Mouse (Mus musculus) neural tube, embryonic 12.5 days (tissue): Measurements from ENCODE around the gene H3f3b. TPM values are rescaled to one million over a fixed set of nuclear protein-coding genes. Genes with fewer than 3 reads are reported as not detected.

Source experiments
- ATAC-seq: fragments of 200-750 bp; cut with Nextera tagmentation; 2 replicates; pipeline ENCODE4 v1.8.0; 2017; ENCODE audit warnings: low read depth, mild to moderate bottlenecking, moderate TSS enrichment, moderate library complexity; ENCODE audit not compliant: low FRiP score
- H3K27ac ChIP-seq: fragments of 300-500 bp; sonication (generic); 2 replicates; pipeline ENCODE4 v1.5.1; 2016
- H3K27me3 ChIP-seq: fragments of 300-500 bp; sonication (generic); replicated peaks from 2 replicates; pipeline ENCODE4 v1.6.1; 2016; ENCODE audit warnings: mild to moderate bottlenecking
- H3K36me3 ChIP-seq: fragments of 300-500 bp; sonication (generic); 2 replicates; pipeline ENCODE4 v1.6.1; 2016; ENCODE audit warnings: mild to moderate bottlenecking
- H3K4me1 ChIP-seq: fragments of 300-500 bp; sonication (generic); 2 replicates; pipeline ENCODE4 v1.6.1; 2016
- H3K4me2 ChIP-seq: fragments of 300-500 bp; sonication (generic); replicated peaks from 2 replicates; pipeline ENCODE4 v1.6.1; 2016; ENCODE audit warnings: mild to moderate bottlenecking
- H3K4me3 ChIP-seq: fragments of 300-500 bp; sonication (generic); 2 replicates; pipeline ENCODE4 v1.5.1; 2016
- H3K9ac ChIP-seq: fragments of 300-500 bp; sonication (generic); 2 replicates; pipeline ENCODE4 v1.6.1; 2016; ENCODE audit warnings: mild to moderate bottlenecking
- H3K9me3 ChIP-seq: fragments of 300-500 bp; sonication (generic); 2 replicates; pipeline ENCODE4 v1.6.1; 2016; ENCODE audit warnings: mild to moderate bottlenecking
- WGBS: fragments of 180-500 bp; shearing (Covaris S2); methylation state at CpG from one replicate; pipeline ENCODE4 v1.1.7; 2016; 5-methylcytosine and 5-hydroxymethylcytosine counted together
- polyA plus RNA-seq: library from polyadenylated mRNA; unstranded; fragments of >200 nt; fragmentation: Nextera tagmentation; extraction: Ambion mirVana; gene quantifications from 2 replicates; pipeline ENCODE4 v1.2.1, GENCODE M21; 2016

Gene H3f3b
- 2,060 and 2,115 TPM in 2 replicates for polyA plus RNA-seq

- Histone ChIP-seq H3K4me3 (no peak within 1 kb of the TSS), H3K9me3 (no peaks in the 10 kb centered on the region), H3K4me2 (no peak within 1 kb of the TSS), H3K27me3 (no peaks in the 10 kb centered on the region), H3K9ac (no peak within 1 kb of the TSS), H3K4me1 (peaks cover 12% of the 10 kb centered on the region), H3K36me3 (no peaks in the 10 kb centered on the region), H3K27ac (no peak within 1 kb of the TSS)
- 83% methylated on average over 4 of the region's 4 CpGs for WGBS
- ATAC-seq = no peak
Observed at GRCm38 (mm10) chr11:116027756-116028155, at the start of gene H3f3b. Gene H3f3b (minus strand): TSS chr11:116027962.

- H3K4me1 ChIP-seq = peaks cover 20% of the 10 kb centered on the region
- H3K4me2 ChIP-seq = no peak overlapping the region
- H3K4me3 ChIP-seq = no peak overlapping the region
- 88% methylated on average over 7 of the region's 7 CpGs for WGBS
- no peak for ATAC-seq
- no peaks in the 10 kb centered on the region for H3K27me3 ChIP-seq
- H3K36me3 ChIP-seq = peaks cover 30% of the 10 kb centered on the region
- no peaks in the 10 kb centered on the region for H3K9me3 ChIP-seq
- no peak overlapping the region for H3K27ac ChIP-seq
- H3K9ac ChIP-seq = no peak overlapping the region
Observed at GRCm38 (mm10) chr11:116076836-116077235, 49.1 kb upstream of the H3f3b start.

GRCm38 (mm10) chr11:116076266-116076540, 48.4 kb upstream of the H3f3b start:
- Histone ChIP-seq H3K36me3 (peaks cover 24% of the 10 kb centered on the region), H3K27ac (no peak overlapping the region), H3K9ac (no peak overlapping the region), H3K4me2 (no peak overlapping the region), H3K4me3 (no peak overlapping the region), H3K9me3 (no peaks in the 10 kb centered on the region), H3K27me3 (no peaks in the 10 kb centered on the region), H3K4me1 (peaks cover 20% of the 10 kb centered on the region)
- WGBS = 64% methylated on average over 7 of the region's 7 CpGs
- ATAC-seq = no peak

- H3K4me1 ChIP-seq = peaks cover 20% of the 10 kb centered on the region
- no peaks in the 10 kb centered on the region for H3K9me3 ChIP-seq
- 63% methylated on average over 20 of the region's 20 CpGs for WGBS
- no peak overlapping the region for H3K4me2 ChIP-seq
- peaks cover 19% of the 10 kb centered on the region for H3K36me3 ChIP-seq
- ATAC-seq = no peak
- H3K9ac ChIP-seq = no peak overlapping the region
- H3K27ac ChIP-seq = no peak overlapping the region
- no peaks in the 10 kb centered on the region for H3K27me3 ChIP-seq
- H3K4me3 ChIP-seq = no peak overlapping the region
Observed at GRCm38 (mm10) chr11:116075539-116076265, 47.9 kb upstream of the H3f3b start.

GRCm38 (mm10) chr11:116074436-116074991, 46.8 kb upstream of the H3f3b start:
- Histone ChIP-seq H3K9ac (no peak overlapping the region), H3K4me1 (peaks cover 20% of the 10 kb centered on the region), H3K4me3 (no peak overlapping the region), H3K4me2 (no peak overlapping the region), H3K9me3 (no peaks in the 10 kb centered on the region), H3K27me3 (no peaks in the 10 kb centered on the region), H3K36me3 (peaks cover 7% of the 10 kb centered on the region), H3K27ac (no peak overlapping the region)
- 62% methylated on average over 7 of the region's 7 CpGs for WGBS
- no peak for ATAC-seq

GRCm38 (mm10) chr11:116072608-116073007, 44.8 kb upstream of the H3f3b start:
- no peak overlapping the region for H3K9ac ChIP-seq
- H3K36me3 ChIP-seq = no peaks in the 10 kb centered on the region
- WGBS = 83% methylated on average over 3 of the region's 3 CpGs
- H3K27me3 ChIP-seq = no peaks in the 10 kb centered on the region
- no peaks in the 10 kb centered on the region for H3K9me3 ChIP-seq
- peaks cover 4% of the 10 kb centered on the region for H3K4me1 ChIP-seq
- H3K4me2 ChIP-seq = no peak overlapping the region
- H3K27ac ChIP-seq = no peak overlapping the region
- no peak overlapping the region for H3K4me3 ChIP-seq
- no peak for ATAC-seq

GRCm38 (mm10) chr11:116071510-116071909, 43.7 kb upstream of the H3f3b start:
- no peak overlapping the region for H3K4me3 ChIP-seq
- ATAC-seq = no peak
- no peak overlapping the region for H3K4me2 ChIP-seq
- no peaks in the 10 kb centered on the region for H3K27me3 ChIP-seq
- WGBS = 65% methylated on average over 5 of the region's 5 CpGs
- H3K9me3 ChIP-seq = no peaks in the 10 kb centered on the region
- no peaks in the 10 kb centered on the region for H3K4me1 ChIP-seq
- H3K36me3 ChIP-seq = no peaks in the 10 kb centered on the region
- H3K9ac ChIP-seq = no peak overlapping the region
- H3K27ac ChIP-seq = no peak overlapping the region

- H3K27ac ChIP-seq = no peak overlapping the region
- WGBS = 91% methylated on average over 12 of the region's 12 CpGs
- no peaks in the 10 kb centered on the region for H3K4me1 ChIP-seq
- H3K27me3 ChIP-seq = no peaks in the 10 kb centered on the region
- H3K36me3 ChIP-seq = peaks cover 28% of the 10 kb centered on the region
- H3K9ac ChIP-seq = no peak overlapping the region
- no peak overlapping the region for H3K4me2 ChIP-seq
- H3K9me3 ChIP-seq = no peaks in the 10 kb centered on the region
- H3K4me3 ChIP-seq = no peak overlapping the region
- ATAC-seq = no peak
Observed at GRCm38 (mm10) chr11:116065345-116065744, 37.6 kb upstream of the H3f3b start.

- Histone ChIP-seq H3K9ac (no peak overlapping the region), H3K27me3 (no peaks in the 10 kb centered on the region), H3K4me1 (no peaks in the 10 kb centered on the region), H3K27ac (no peak overlapping the region), H3K4me2 (no peak overlapping the region), H3K4me3 (no peak overlapping the region), H3K36me3 (peaks cover 38% of the 10 kb centered on the region), H3K9me3 (no peaks in the 10 kb centered on the region)
- WGBS = 68% methylated on average over 23 of the region's 23 CpGs
- no peak for ATAC-seq
Observed at GRCm38 (mm10) chr11:116064187-116064867, 36.6 kb upstream of the H3f3b start.

- H3K9ac ChIP-seq = no peak overlapping the region
- no peak overlapping the region for H3K4me3 ChIP-seq
- no peak for ATAC-seq
- H3K36me3 ChIP-seq = peaks cover 46% of the 10 kb centered on the region
- H3K4me1 ChIP-seq = no peaks in the 10 kb centered on the region
- no peaks in the 10 kb centered on the region for H3K9me3 ChIP-seq
- no peak overlapping the region for H3K4me2 ChIP-seq
- H3K27ac ChIP-seq = no peak overlapping the region
- WGBS = 69% methylated on average over 13 of the region's 13 CpGs
- H3K27me3 ChIP-seq = no peaks in the 10 kb centered on the region
Observed at GRCm38 (mm10) chr11:116063562-116063961, 35.8 kb upstream of the H3f3b start.

GRCm38 (mm10) chr11:116062521-116062920, 34.8 kb upstream of the H3f3b start:
- H3K9ac ChIP-seq = no peak overlapping the region
- no peaks in the 10 kb centered on the region for H3K9me3 ChIP-seq
- no peaks in the 10 kb centered on the region for H3K27me3 ChIP-seq
- ATAC-seq = no peak
- H3K4me1 ChIP-seq = no peaks in the 10 kb centered on the region
- no peak overlapping the region for H3K27ac ChIP-seq
- H3K36me3 ChIP-seq = peaks cover 56% of the 10 kb centered on the region
- no peak overlapping the region for H3K4me3 ChIP-seq
- 55% methylated on average over 8 of the region's 8 CpGs for WGBS
- H3K4me2 ChIP-seq = no peak overlapping the region

GRCm38 (mm10) chr11:116061641-116062415, 34.1 kb upstream of the H3f3b start:
- no peak overlapping the region for H3K27ac ChIP-seq

More at GRCm38 (mm10) chr11:116061641-116062415, 34.1 kb upstream of the H3f3b start:
- Histone ChIP-seq H3K9me3 (no peaks in the 10 kb centered on the region), H3K4me2 (no peak overlapping the region), H3K9ac (no peak overlapping the region), H3K36me3 (peaks cover 63% of the 10 kb centered on the region), H3K4me3 (no peak overlapping the region), H3K4me1 (no peaks in the 10 kb centered on the region), H3K27me3 (no peaks in the 10 kb centered on the region)
- no peak for ATAC-seq
- WGBS = 85% methylated on average over 13 of the region's 13 CpGs
